Mouse (Mus musculus) heart, embryonic 14.5 days (tissue): ENCODE data around the gene Hmgcll1. TPM values are rescaled to one million over a fixed set of nuclear protein-coding genes. Genes with fewer than 3 reads are reported as not detected.
A peak's percentile ranks its signal among the peaks of the same experiment; 100 is the strongest.

Experiments used
- ATAC-seq: fragments of 200-750 bp; cut with Nextera tagmentation; 2 replicates; pipeline ENCODE4 v1.8.0; 2017; ENCODE audit warnings: low read depth, moderate TSS enrichment; ENCODE audit not compliant: insufficient number of reproducible peaks, insufficient read depth, low FRiP score
- H3K27ac ChIP-seq, 2 experiments: fragments of 200-500 bp in 1 of 2; fragments of 300-500 bp in 1 of 2; sonication (generic) in 1 of 2; replicated peaks in 1 of 2; 2 replicates each; pipeline ENCODE4 v1.5.1; 2012 to 2014; ENCODE audit warnings: low read depth in 2 of 2, low read length in 2 of 2, control low read depth in 1 of 2, mild to moderate bottlenecking in 1 of 2, mixed read lengths in 1 of 2; ENCODE audit not compliant: control insufficient read depth in 1 of 2, insufficient read depth in 1 of 2
- H3K27me3 ChIP-seq: fragments of 300-500 bp; sonication (generic); 2 replicates; pipeline ENCODE4 v1.6.1; 2014; ENCODE audit warnings: mild to moderate bottlenecking, low read length, control low read depth; ENCODE audit not compliant: control insufficient read depth, insufficient read depth
- H3K36me3 ChIP-seq: fragments of 300-500 bp; sonication (generic); 2 replicates; pipeline ENCODE4 v1.6.1; 2014; ENCODE audit warnings: mild to moderate bottlenecking, control low read depth, low read length, mixed read lengths; ENCODE audit not compliant: control insufficient read depth, insufficient read depth
- H3K4me1 ChIP-seq, 2 experiments: fragments of 200-500 bp in 1 of 2; fragments of 300-500 bp in 1 of 2; sonication (generic) in 1 of 2; 2 replicates each; pipeline ENCODE4 v1.6.1; 2012 to 2014; ENCODE audit warnings: low read length in 2 of 2, control low read depth in 1 of 2, mixed read lengths in 1 of 2; ENCODE audit not compliant: control insufficient read depth in 2 of 2, insufficient read depth in 2 of 2
- H3K4me2 ChIP-seq: fragments of 300-500 bp; sonication (generic); 2 replicates; pipeline ENCODE4 v1.6.1; 2014; ENCODE audit warnings: mild to moderate bottlenecking, low read length
- H3K4me3 ChIP-seq, 2 experiments: fragments of 200-500 bp in 1 of 2; fragments of 300-500 bp in 1 of 2; sonication (generic) in 1 of 2; 2 replicates each; pipeline ENCODE4 v1.5.1; 2012 to 2014; ENCODE audit warnings: low read length in 2 of 2, mild to moderate bottlenecking in 2 of 2, control low read depth in 1 of 2, low read depth in 1 of 2, moderate library complexity in 1 of 2; ENCODE audit not compliant: control insufficient read depth in 1 of 2, insufficient read depth in 1 of 2
- H3K9ac ChIP-seq: fragments of 300-500 bp; sonication (generic); 2 replicates; pipeline ENCODE4 v1.6.1; 2014; ENCODE audit warnings: mild to moderate bottlenecking, low read length
- H3K9me3 ChIP-seq: fragments of 300-500 bp; sonication (generic); 2 replicates; pipeline ENCODE4 v1.6.1; 2016; ENCODE audit warnings: low read length, control low read depth; ENCODE audit not compliant: control insufficient read depth
- WGBS: fragments of 180-500 bp; shearing (Covaris S2); extraction: QIAGEN DNeasy Blood & Tissue Kit; methylation state at CpG from one replicate; pipeline ENCODE4 v1.1.7; 2014; 5-methylcytosine and 5-hydroxymethylcytosine counted together
- polyA plus RNA-seq: library from polyadenylated mRNA; unstranded; fragments of >200 nt; fragmentation: Nextera tagmentation; extraction: Ambion mirVana; gene quantifications from 2 replicates; pipeline ENCODE4 v1.2.1, GENCODE M21; 2014

The Hmgcll1 gene
- polyA plus RNA-seq, 1 experiment from 2014 or later: 2.2 TPM

GRCm38 (mm10) chr9:76003637-76004036, 11.0 kb upstream of the Hmgcll1 start:
- 27% methylated on average over 6 of the region's 6 CpGs for WGBS
- H3K27ac ChIP-seq: no peak overlapping the region
- peak overlapping the region; percentile 0; the same call in 1 of the 2 replicates for H3K4me2 ChIP-seq
- no peaks in the 10 kb centered on the region for H3K27me3 ChIP-seq
- no peak overlapping the region for H3K4me3 ChIP-seq
- no peak for ATAC-seq
- H3K9me3 ChIP-seq: no peaks in the 10 kb centered on the region
- H3K9ac ChIP-seq: no peak overlapping the region
- no peaks in the 10 kb centered on the region; a peak in 1 of 4 replicates for H3K4me1 ChIP-seq
- no peaks in the 10 kb centered on the region for H3K36me3 ChIP-seq

GRCm38 (mm10) chr9:76007342-76007970, 7.2 kb upstream of the Hmgcll1 start:
- Histone ChIP-seq H3K9me3 (no peaks in the 10 kb centered on the region), H3K27me3 (no peaks in the 10 kb centered on the region), H3K4me1 (no peaks in the 10 kb centered on the region; a peak in 1 of 4 replicates), H3K36me3 (no peaks in the 10 kb centered on the region), H3K27ac (no peak overlapping the region), H3K4me2 (no peak overlapping the region), H3K9ac (no peak overlapping the region), H3K4me3 (no peak overlapping the region)
- WGBS: 21% methylated on average over 6 of the region's 6 CpGs
- no peak for ATAC-seq

DNA sequence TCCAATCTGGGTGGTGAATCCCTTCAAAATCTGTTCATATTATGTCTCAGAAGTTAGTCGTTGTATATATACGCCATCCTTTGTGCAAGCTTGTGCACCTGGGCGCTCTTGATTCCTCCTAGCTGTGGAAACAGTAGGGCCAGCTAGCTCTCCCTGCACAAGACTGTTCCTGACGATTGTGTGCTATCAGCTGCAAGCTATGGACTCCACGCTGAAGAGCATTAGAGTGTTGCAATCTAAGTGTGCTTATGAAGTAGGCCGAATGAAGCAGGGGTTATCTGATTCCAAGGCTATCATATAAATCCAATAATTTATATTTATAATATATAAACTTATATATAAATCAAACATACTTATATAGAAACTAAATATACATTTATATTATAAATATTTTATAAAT, 866 bp upstream of the Hmgcll1 start:
- Histone ChIP-seq H3K27ac (no peak overlapping the region), H3K9me3 (no peaks in the 10 kb centered on the region), H3K4me2 (no peak overlapping the region), H3K36me3 (no peaks in the 10 kb centered on the region), H3K4me3 (no peak overlapping the region), H3K9ac (no peak overlapping the region), H3K4me1 (peaks cover 2 to 3% of the 10 kb centered on the region in 2 experiments; a peak in 2 of 4 replicates), H3K27me3 (no peaks in the 10 kb centered on the region)
- ATAC-seq: no peak
- 67% methylated on average over 6 of the region's 6 CpGs for WGBS

DNA sequence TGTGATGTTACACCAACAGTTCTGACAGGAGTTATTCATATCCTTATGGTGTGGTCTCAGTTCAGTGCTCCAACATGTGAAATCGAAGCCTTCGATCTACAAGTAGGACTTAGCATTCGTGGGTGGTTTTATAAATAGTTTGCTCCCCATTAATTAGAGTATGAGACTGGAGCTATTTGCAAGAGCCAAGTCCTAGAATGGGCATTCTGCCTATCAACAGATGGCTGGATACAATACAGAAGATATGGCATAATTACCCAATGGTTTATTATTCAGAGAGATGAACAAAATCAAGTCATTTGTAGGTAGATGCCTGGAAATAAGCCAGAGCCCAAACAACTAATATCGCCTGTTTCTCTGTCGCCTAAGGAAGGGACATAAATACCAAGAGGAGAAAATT, 1.3 kb downstream of the Hmgcll1 start:
- Histone ChIP-seq H3K9ac (no peak overlapping the region), H3K9me3 (no peaks in the 10 kb centered on the region), H3K4me1 (peaks cover 2 to 3% of the 10 kb centered on the region in 2 experiments; a peak in 2 of 4 replicates), H3K36me3 (no peaks in the 10 kb centered on the region), H3K27ac (no peak overlapping the region), H3K4me2 (no peak overlapping the region), H3K27me3 (no peaks in the 10 kb centered on the region), H3K4me3 (no peak overlapping the region)
- WGBS: 95% methylated on average over 5 of the region's 5 CpGs
- ATAC-seq: no peak

- ATAC-seq: no peak
- no peak overlapping the region for H3K4me2 ChIP-seq
- H3K27me3 ChIP-seq: no peaks in the 10 kb centered on the region
- H3K27ac ChIP-seq: no peak overlapping the region
- H3K4me3 ChIP-seq: no peak overlapping the region
- no peaks in the 10 kb centered on the region for H3K36me3 ChIP-seq
- H3K9ac ChIP-seq: no peak overlapping the region
- H3K4me1 ChIP-seq: peaks cover 2 to 3% of the 10 kb centered on the region in 2 experiments; a peak in 2 of 4 replicates
- no peaks in the 10 kb centered on the region for H3K9me3 ChIP-seq
- WGBS: 79% methylated on average over 10 of the region's 10 CpGs
Measured at GRCm38 (mm10) chr9:76016506-76016905, 1.9 kb downstream of the Hmgcll1 start.

DNA sequence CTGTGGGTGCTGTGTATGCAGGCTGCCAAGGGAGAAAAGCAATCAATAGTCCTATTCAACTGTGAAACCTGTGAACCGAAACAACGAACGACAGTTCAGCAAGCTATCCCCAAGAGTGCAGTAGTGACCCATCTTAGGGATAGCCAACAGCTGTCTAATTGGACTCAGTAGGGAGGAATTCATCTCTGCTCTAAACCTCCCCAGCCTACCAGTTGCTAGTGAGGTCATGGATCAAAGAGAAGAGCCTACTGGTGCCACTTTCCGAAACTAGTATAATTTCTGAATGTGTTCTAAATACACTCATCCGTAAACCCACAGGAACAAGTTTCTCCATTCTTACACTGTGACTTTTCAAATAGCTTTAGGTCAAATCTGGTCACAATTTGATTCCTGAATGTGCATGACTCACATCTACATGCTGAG, 8.9 kb downstream of the Hmgcll1 start:
- H3K36me3 ChIP-seq: no peaks in the 10 kb centered on the region
- H3K9me3 ChIP-seq: no peaks in the 10 kb centered on the region
- H3K4me2 ChIP-seq: no peak overlapping the region
- H3K27me3 ChIP-seq: no peaks in the 10 kb centered on the region
- H3K4me1 ChIP-seq: peaks cover 0 to 3% of the 10 kb centered on the region in 2 experiments; a peak in 2 of 4 replicates
- peak overlapping the region in 1 of 2 experiments; percentile 72; a peak in 1 of 4 replicates for H3K27ac ChIP-seq
- H3K4me3 ChIP-seq: no peak overlapping the region
- WGBS: 76% methylated on average over 5 of the region's 5 CpGs
- H3K9ac ChIP-seq: no peak overlapping the region
- no peak for ATAC-seq

DNA sequence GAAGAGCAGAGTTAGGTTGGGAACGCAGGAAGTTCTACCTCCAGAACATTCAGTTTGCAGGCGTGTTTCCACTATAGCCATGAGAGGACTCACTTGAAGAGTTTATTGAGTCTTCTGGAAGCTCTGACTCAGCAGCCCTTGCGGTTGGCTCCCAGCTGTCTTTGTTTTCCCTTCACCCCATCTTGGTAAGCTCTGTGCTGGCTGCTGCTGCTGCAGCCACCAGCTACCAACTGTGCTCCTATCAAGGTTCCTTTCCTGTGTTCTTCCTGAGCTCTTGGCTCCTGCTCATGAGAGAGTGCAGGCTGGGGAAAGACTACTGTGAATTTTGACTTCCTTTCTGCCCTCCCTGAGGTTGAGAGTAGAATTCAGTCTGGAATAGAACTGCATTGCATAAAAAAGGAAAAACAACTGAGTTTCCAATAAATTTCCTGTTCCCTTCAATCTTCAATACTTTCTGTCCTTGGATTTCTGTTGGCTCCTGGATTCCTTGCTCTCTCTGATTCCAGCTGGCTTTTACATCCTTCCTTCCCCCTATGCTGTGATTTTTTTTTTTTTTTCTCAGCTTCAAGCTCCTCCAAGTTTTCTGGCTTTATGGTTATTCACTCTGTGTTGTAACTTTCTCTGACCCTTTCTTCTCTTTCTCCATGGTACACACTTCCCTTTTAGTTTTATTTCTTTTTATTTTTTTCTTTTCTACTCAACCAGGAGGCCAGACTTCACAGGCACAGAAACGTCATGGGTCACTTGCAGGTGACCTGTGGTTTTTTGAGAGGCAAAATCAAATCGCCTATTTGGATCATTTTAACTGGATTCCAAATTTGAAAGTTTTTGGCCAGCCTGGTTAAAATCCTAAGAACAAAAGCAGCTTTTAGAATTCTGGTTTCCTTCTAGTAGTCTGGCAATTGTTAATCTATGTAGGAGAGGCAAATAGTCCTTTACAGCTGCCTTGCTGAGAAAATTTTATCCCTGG, 9.9 kb downstream of the Hmgcll1 start:
- peak overlapping the region; percentile 72 to 78 for H3K27ac ChIP-seq
- no peak overlapping the region for H3K4me2 ChIP-seq
- no peaks in the 10 kb centered on the region for H3K9me3 ChIP-seq
- H3K4me1 ChIP-seq: peaks cover 0 to 3% of the 10 kb centered on the region in 2 experiments; a peak in 2 of 4 replicates
- peak; percentile 73; the same call in 1 of the 2 replicates for ATAC-seq
- H3K9ac ChIP-seq: no peak overlapping the region
- WGBS: 42% methylated on average over 5 of the region's 5 CpGs
- no peaks in the 10 kb centered on the region for H3K36me3 ChIP-seq
- no peak overlapping the region for H3K4me3 ChIP-seq
- H3K27me3 ChIP-seq: no peaks in the 10 kb centered on the region
